Mouse (Mus musculus) brain, embryonic 18.5 days (tissue): ENCODE results near the gene Tspan32.

Source experiments
- DNase-seq: peaks from one replicate; pipeline ENCODE4 v3.0.0-alpha.2; 2012; ENCODE audit warnings: low read depth, low spot score

Tspan32 gene

GRCm38 (mm10) chr7:143053961-143054611 is 49.2 kb downstream of the Tspan32 start:
- DNase-seq = no peak

DNA sequence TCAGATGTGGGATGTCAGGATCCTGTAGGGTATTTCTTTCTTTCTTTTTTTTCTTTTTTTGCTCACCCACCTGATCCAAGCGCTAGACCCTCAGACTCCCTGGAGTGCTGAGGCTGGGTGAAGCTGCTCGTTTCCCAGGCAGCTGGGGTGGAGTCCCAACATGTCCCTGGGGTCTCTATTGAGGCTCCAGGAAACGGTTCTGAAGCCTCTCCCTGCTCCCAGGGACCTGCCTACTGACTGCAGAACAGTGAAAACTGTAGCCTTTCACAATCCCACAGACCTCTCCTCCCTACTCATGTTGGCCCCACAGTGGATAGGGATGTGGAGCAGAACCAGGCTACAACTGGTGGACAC is 49.7 kb downstream of the Tspan32 start:
- no peak for DNase-seq

- DNase-seq = no peak
These were observed 50.2 kb downstream of the Tspan32 start for GRCm38 (mm10) chr7:143055001-143055400.

DNA sequence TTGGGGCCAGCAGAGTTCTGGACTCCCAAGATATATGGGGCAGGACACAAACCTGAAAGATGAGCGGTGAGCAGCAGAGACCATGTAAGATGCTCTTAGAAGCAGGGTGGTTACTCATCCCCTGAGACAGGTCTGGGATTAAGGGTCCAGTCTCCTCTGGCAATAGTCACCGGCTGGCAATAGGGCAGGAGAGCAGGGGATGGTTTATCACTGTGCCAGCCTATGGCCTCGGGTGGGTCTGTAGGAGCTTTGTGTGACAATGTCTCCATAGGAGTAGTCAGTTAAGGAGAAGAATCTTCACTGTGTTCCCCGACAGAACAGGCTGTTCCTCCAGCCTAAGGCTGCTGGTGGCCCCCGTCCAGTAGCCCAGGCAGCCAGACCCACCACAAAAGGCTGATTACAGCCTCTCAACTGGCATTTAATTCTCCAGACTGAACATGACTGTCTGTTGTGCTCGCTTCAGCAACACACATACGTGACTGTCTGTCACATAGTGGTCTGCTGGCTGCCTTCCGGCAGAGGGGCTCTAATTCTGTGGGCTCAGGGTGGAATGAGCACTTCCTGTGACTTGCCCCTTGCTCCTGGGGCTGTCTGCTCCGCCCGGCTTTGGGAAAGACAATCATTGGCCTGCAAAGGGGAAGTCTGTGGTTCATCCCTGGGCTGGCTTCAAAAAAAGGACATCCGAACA is 50.8 kb downstream of the Tspan32 start:
- DNase-seq = no peak

- DNase-seq = no peak
These were observed 52.2 kb downstream of the Tspan32 start for GRCm38 (mm10) chr7:143057023-143057422.

DNA sequence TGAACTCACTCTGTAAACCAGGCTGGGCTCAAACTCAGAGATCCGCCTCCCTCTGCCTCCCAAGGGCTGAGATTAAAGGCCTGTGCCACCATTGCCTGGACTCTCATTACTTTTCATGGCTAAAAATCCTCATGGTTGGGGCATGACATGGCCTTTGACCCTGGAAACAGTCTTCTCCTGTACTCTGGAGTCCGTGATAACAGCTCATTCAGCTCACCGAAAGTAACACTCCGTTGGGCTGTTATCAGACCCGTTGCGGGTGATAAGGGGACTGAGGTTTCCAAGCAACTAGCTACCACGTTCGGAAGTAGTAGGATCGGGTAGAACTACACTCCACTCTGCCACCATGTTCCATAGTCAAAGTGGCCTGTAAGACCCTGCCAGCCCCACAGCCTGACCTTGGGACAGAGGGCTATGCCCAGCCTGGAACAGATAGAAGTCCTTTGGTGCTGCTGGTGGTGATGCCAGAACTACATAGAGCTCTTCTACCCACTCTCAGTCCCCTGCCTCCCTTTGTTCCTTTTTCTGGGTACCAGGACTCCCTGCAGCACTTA is 52.9 kb downstream of the Tspan32 start:
- DNase-seq = no peak

DNA sequence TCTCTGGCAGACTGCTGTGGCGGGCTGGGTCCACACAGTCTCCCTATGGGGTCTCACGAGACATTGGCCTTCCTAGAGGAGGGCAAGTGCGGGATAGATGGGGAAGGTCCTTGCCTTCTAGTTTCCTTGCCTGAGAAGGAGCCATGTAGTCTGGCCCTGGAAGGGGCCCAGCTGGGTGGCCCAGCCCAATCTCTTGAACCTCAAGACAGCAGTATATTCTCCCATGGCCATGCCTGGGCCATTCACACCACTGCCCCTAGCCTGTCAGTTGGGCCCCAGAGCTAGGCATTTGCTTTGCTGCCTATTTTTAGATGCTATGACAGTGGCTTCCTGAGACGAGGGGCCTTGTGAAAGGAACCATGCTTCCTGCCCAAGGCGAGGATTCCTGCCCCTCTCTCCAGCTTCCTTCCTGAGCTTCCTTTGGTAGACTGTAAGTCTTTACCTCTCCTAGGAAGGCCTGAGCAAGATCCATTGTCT is 53.4 kb downstream of the Tspan32 start:
- DNase-seq = no peak

DNA sequence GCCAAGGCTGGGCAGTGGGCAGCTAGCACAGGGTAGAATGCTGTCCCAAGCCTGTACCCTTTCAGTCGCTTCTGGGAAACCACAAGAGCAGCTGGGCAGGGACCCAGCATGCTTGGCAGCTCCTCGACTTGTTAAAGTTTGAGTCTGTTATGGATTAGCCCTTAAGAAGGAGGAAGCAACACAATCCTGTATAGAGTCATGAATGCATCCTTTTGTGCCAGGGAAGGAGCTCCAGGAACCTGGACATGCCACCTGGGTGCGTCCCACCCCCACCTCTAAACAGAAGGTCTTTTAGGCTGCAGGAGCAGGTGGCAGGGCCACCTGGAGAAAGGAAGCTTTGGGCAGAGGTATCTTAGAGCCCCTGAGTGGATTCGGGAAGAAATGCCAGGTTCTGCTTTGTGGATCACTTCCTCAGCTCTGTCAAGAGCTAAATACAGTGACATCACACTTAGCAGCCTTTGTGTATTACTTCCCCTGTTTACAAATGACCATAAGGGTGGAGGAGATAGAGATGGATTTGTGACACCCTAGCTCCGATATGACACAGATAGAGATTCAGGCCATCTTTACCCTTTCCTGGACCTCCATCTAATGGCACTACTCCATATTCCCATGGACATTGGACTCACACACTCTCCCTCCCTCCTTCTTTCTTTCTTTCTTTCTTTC is 54.5 kb downstream of the Tspan32 start:
- DNase-seq = no peak

GRCm38 (mm10) chr7:143062704-143063103 is 57.9 kb downstream of the Tspan32 start:
- DNase-seq = no peak

GRCm38 (mm10) chr7:143064226-143064625 is 59.4 kb downstream of the Tspan32 start:
- no peak for DNase-seq

- DNase-seq = no peak
These were observed 60.8 kb downstream of the Tspan32 start for GRCm38 (mm10) chr7:143065692-143066091.

GRCm38 (mm10) chr7:143067469-143067868 is 62.6 kb downstream of the Tspan32 start:
- no peak for DNase-seq

GRCm38 (mm10) chr7:143067897-143068296 is 63.1 kb downstream of the Tspan32 start:
- DNase-seq = no peak

DNA sequence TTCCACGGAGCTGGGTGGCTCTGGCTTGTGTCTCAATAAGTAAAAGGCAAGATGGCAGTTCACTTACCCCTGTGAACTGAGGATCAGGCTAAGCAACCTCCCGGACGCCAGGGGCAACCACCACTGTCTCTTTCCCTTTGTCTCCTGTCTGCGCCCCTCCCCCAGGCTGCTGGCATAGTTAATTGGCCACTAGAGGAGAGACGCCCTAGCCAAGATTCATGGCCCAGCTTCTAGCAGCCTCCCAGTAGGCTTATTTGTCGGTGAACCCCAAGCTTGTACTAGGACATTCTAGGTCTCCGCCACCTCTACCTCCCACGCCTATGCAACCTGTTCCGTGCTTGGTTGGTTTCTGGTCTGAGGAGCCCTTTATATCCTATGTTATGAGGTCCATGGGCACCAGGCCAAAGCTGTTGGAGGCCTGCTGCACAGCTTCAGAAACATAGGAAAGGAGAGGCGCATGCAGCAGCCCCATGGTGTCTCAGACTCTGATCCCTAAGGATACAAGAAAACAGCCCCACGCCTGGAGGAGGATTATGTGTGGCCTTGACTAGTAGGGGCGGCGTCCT is 63.6 kb downstream of the Tspan32 start:
- DNase-seq = no peak

DNA sequence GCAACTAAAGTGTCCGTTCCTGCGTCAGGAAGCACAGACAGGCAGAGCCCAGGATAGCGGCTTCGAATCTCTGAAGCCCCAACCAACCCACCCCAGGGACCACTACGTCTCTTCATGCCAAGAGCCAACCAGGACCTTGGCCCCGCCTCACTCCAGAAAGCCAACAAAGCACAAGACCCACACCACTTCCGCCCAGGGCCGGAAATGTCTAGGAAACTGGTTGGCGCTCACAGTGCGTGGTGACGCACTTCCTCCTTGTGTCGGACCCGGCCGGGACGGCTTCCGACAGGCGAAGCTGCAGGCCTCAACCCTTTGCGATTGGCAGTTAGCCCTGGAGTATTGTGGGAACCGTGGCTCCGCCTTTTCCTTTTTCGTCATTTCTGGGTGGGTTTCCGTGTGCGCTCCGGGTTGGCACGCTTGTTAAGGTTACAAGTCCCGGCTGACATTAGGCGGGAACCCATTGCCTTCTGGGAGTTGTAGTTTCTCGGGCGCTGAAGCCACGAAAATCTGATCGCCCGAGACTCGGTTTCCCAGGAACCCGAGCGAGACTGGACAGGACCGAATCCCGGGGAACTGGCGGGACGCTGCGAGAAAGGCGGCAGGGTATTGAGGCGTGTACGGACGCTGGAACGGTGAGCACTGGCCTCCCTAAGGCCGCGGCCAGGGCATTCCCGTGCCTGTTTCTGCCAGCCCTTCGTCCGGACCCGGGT is 64.2 kb downstream of the Tspan32 start, which contains the start of gene Tssc4:
Gene Tssc4 (plus strand): TSS at position 368 of the 710 bp plus-strand sequence.
- peak; percentile 100 for DNase-seq
